Mouse (Mus musculus) heart, embryonic 12.5 days (tissue): ENCODE measurements around the gene Cd3d. TPM values are rescaled to one million over a fixed set of nuclear protein-coding genes. Genes with fewer than 3 reads are reported as not detected.

ENCODE experiments used
- ATAC-seq: fragments of 200-750 bp; cut with Nextera tagmentation; 2 replicates; pipeline ENCODE4 v1.8.0; 2017; ENCODE audit warnings: moderate TSS enrichment, moderate library complexity; ENCODE audit not compliant: insufficient number of reproducible peaks, low FRiP score
- H3K27ac ChIP-seq: fragments of 300-500 bp; sonication (generic); 2 replicates; pipeline ENCODE4 v1.5.1; 2016; ENCODE audit warnings: mild to moderate bottlenecking, moderate library complexity; ENCODE audit not compliant: poor library complexity, severe bottlenecking
- H3K27me3 ChIP-seq: fragments of 300-500 bp; sonication (generic); replicated peaks from 2 replicates; pipeline ENCODE4 v1.6.1; 2016; ENCODE audit warnings: mild to moderate bottlenecking, moderate library complexity
- H3K36me3 ChIP-seq: fragments of 300-500 bp; sonication (generic); 2 replicates; pipeline ENCODE4 v1.6.1; 2016; ENCODE audit warnings: mild to moderate bottlenecking, moderate library complexity
- H3K4me1 ChIP-seq: fragments of 300-500 bp; sonication (generic); replicated peaks from 2 replicates; pipeline ENCODE4 v1.6.1; 2016; ENCODE audit warnings: mild to moderate bottlenecking
- H3K4me2 ChIP-seq: fragments of 300-500 bp; sonication (generic); 2 replicates; pipeline ENCODE4 v1.6.1; 2016; ENCODE audit warnings: mild to moderate bottlenecking, moderate library complexity
- H3K4me3 ChIP-seq: fragments of 300-500 bp; sonication (generic); 2 replicates; pipeline ENCODE4 v1.5.1; 2016; ENCODE audit warnings: mild to moderate bottlenecking
- H3K9ac ChIP-seq: fragments of 300-500 bp; sonication (generic); 2 replicates; pipeline ENCODE4 v1.6.1; 2016; ENCODE audit warnings: mild to moderate bottlenecking, moderate library complexity
- H3K9me3 ChIP-seq: fragments of 300-500 bp; sonication (generic); replicated peaks from 2 replicates; pipeline ENCODE4 v1.6.1; 2016; ENCODE audit warnings: mild to moderate bottlenecking, moderate library complexity
- WGBS: fragments of 180-500 bp; shearing (Covaris S2); methylation state at CpG from one replicate; pipeline ENCODE4 v1.1.7; 2016; 5-methylcytosine and 5-hydroxymethylcytosine counted together
- polyA plus RNA-seq: library from polyadenylated mRNA; unstranded; fragments of >200 nt; fragmentation: Nextera tagmentation; extraction: Ambion mirVana; gene quantifications from 2 replicates; pipeline ENCODE4 v1.2.1, GENCODE M21; 2016

Cd3d gene
- polyA plus RNA-seq, 1 experiment from 2014 or later, result not detected

DNA sequence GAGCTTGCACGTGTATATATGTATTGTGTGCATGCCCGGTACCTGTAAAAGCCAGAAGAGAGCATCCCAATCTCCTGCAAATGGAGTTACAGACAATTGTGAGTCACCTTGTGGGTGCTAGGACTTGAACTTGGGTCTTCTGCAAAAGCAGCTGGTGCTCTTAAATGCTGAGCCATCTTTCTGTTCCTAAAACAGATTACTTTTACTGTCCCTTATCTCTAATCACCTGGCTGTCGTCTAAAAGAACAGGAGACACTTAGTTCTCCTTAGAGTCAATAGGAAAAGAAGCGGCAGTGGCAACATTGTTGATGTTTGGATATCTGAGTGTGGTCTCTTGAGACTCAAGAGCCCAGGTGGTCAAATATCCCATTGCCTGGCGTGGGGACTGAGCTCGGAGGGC, 3.8 kb upstream of the Cd3d start:
- 49% methylated on average over 6 of the region's 6 CpGs for WGBS
- H3K4me1 ChIP-seq, result no peaks in the 10 kb centered on the region
- no peak overlapping the region for H3K27ac ChIP-seq
- no peak overlapping the region for H3K4me2 ChIP-seq
- H3K36me3 ChIP-seq, result no peaks in the 10 kb centered on the region
- H3K9ac ChIP-seq, result no peak overlapping the region
- no peaks in the 10 kb centered on the region for H3K9me3 ChIP-seq
- no peak for ATAC-seq
- H3K27me3 ChIP-seq, result peaks cover 43% of the 10 kb centered on the region
- H3K4me3 ChIP-seq, result no peak overlapping the region

DNA sequence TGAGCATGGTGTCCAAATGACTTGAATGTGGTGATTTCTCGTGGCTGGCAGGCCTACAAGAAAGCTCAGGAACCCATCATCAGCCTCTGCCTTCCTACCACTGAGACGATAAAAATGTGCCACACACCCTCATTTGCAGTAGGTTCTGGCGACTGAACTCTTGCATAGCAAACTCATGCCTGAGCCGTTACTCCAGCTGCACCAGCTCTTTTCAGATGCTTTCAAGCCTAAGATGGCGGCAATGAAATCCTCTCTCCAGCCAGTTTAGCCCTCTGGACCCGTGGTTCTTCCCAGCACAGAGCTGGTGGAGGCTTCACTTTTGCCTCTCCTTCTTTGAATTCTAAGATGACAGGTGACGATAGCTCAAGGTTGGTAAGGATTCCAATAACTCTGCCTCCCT, 1.8 kb upstream of the Cd3d start:
- peaks cover 28% of the 10 kb centered on the region for H3K27me3 ChIP-seq
- no peak overlapping the region for H3K27ac ChIP-seq
- H3K9ac ChIP-seq, result no peak overlapping the region
- no peaks in the 10 kb centered on the region for H3K4me1 ChIP-seq
- H3K4me3 ChIP-seq, result no peak overlapping the region
- ATAC-seq, result no peak
- H3K36me3 ChIP-seq, result no peaks in the 10 kb centered on the region
- no peak overlapping the region for H3K4me2 ChIP-seq
- 70% methylated on average over 7 of the region's 7 CpGs for WGBS
- H3K9me3 ChIP-seq, result no peaks in the 10 kb centered on the region

DNA sequence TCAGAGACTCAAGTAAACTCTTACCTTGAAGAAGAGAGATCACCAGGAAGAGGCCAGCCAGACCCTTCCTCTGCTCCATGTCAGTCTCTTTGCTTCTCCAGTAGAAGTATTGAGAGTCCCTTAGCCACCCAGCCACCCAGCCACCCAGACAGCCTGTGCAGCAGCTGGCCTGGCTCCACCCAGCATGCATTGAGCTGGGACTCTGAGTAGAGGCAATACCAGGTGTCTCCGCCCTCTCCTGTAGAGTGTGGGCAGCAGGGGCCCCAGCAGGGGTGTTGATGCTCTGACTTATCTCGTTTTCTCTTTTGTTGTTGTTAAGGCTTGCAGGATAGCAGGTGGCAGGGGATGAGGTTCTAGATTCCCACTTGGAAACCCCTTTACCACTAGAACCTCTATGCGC, 1.3 kb upstream of the Cd3d start, which contains the start of gene Cd3g:
Cd3g (minus strand) TSS at position 190 of the 400 bp plus-strand sequence.
- WGBS, result 62% methylated on average over 3 of the region's 3 CpGs
- no peak within 1 kb of the TSS for H3K4me2 ChIP-seq
- no peak within 1 kb of the TSS for H3K4me3 ChIP-seq
- H3K4me1 ChIP-seq, result no peaks in the 10 kb centered on the region
- H3K27ac ChIP-seq, result no peak within 1 kb of the TSS
- H3K9ac ChIP-seq, result no peak within 1 kb of the TSS
- H3K36me3 ChIP-seq, result no peaks in the 10 kb centered on the region
- H3K27me3 ChIP-seq, result peaks cover 28% of the 10 kb centered on the region
- no peak for ATAC-seq
- no peaks in the 10 kb centered on the region for H3K9me3 ChIP-seq

DNA sequence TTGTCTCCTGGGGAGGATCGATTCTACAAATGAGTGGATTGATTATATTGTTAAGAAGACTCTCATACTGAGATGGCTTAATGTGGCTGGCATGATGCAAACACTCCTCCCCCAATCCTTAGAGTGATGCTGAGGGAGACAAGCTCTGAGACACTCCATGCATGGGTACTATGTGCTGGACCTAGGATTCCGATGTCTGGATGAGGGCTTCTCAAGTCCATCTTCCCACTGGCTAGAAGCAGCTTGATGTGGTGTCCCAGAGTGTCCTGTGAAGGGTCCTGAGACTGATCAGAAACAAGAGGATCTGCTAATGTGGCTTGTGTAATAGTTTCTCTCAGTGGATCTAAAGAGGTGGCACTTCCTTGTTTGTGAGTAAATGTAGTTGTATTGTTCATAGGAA, 482 bp upstream of the Cd3d start:
- WGBS, result 73% methylated on average over 2 of the region's 2 CpGs
- Histone ChIP-seq H3K4me2 (no peak overlapping the region), H3K4me1 (no peaks in the 10 kb centered on the region), H3K4me3 (no peak overlapping the region), H3K27ac (no peak overlapping the region), H3K36me3 (no peaks in the 10 kb centered on the region), H3K9me3 (no peaks in the 10 kb centered on the region), H3K27me3 (peaks cover 22% of the 10 kb centered on the region), H3K9ac (no peak overlapping the region)
- ATAC-seq, result no peak

DNA sequence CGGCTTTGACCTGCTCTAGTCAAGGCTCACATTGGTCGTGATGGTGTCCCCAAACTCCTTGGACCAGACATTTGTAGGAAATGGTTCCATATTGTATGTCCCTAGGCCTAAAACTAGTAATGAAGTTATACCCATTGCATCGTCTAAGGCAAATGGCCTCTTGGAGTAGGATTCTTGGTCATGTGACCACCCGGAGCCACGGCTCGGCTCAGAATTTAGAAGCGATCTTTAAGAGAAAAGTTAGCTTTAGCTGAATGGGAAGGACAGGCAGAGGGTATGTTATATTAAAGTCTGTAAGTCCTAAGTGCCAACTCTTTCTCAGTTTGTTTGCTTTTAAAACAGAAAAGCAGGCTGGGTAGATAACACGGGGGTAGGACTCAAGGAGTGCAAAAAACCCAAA, 495 bp downstream of the Cd3d start:
- ATAC-seq, result no peak
- H3K9ac ChIP-seq, result no peak overlapping the region
- no peaks in the 10 kb centered on the region for H3K9me3 ChIP-seq
- peaks cover 14% of the 10 kb centered on the region for H3K27me3 ChIP-seq
- H3K27ac ChIP-seq, result no peak overlapping the region
- no peak overlapping the region for H3K4me3 ChIP-seq
- H3K36me3 ChIP-seq, result no peaks in the 10 kb centered on the region
- 80% methylated on average over 8 of the region's 8 CpGs for WGBS
- no peak overlapping the region for H3K4me2 ChIP-seq
- no peaks in the 10 kb centered on the region for H3K4me1 ChIP-seq

DNA sequence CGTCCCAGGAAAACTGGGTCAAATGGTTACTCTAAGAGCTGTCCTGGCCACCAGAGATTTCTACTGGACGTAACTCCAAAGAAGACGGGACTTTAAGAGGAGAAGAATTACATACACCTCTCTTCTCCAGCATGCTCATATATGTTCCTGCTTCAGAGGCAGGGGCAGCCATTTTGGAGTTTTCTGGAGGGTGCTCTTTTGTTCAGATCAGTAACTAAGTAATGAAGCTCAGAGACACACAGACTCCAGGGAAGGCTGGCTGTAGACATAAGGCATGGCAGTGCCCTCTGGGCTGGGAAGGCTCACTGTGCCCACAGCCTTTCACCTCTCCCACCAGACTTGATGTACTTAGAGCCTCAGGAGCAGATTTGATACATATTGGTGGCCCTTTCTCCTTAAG, 945 bp downstream of the Cd3d start:
- H3K4me1 ChIP-seq, result no peaks in the 10 kb centered on the region
- no peak overlapping the region for H3K4me3 ChIP-seq
- H3K9ac ChIP-seq, result no peak overlapping the region
- WGBS, result 75% methylated on average over 3 of the region's 3 CpGs
- ATAC-seq, result no peak
- no peaks in the 10 kb centered on the region for H3K36me3 ChIP-seq
- no peak overlapping the region for H3K27ac ChIP-seq
- peaks cover 12% of the 10 kb centered on the region for H3K27me3 ChIP-seq
- H3K4me2 ChIP-seq, result no peak overlapping the region
- H3K9me3 ChIP-seq, result no peaks in the 10 kb centered on the region

DNA sequence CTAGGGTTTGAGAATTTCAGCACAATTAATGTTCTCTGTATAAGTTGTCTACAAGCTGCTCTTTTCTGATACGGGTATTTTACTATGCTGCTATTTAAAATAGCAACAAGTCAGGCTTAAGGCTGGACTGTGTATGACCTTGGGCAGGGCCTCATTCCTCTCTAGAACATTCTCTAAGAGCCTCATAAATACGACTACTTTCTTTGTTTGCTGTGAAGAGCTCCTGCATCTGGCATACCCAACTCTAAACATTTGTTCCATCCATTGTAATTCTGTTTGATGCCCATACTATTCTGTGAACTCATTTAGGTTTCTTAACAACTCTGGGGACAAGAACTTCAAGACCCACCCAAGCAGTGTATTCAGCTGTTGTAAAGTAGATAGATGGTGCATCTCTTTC, 1.4 kb downstream of the Cd3d start:
- no peak for ATAC-seq
- Histone ChIP-seq H3K27ac (no peak overlapping the region), H3K9me3 (no peaks in the 10 kb centered on the region), H3K4me1 (no peaks in the 10 kb centered on the region), H3K4me3 (no peak overlapping the region), H3K27me3 (peaks cover 7% of the 10 kb centered on the region), H3K4me2 (no peak overlapping the region), H3K36me3 (no peaks in the 10 kb centered on the region), H3K9ac (no peak overlapping the region)
- 57% methylated on average over 2 of the region's 2 CpGs for WGBS

DNA sequence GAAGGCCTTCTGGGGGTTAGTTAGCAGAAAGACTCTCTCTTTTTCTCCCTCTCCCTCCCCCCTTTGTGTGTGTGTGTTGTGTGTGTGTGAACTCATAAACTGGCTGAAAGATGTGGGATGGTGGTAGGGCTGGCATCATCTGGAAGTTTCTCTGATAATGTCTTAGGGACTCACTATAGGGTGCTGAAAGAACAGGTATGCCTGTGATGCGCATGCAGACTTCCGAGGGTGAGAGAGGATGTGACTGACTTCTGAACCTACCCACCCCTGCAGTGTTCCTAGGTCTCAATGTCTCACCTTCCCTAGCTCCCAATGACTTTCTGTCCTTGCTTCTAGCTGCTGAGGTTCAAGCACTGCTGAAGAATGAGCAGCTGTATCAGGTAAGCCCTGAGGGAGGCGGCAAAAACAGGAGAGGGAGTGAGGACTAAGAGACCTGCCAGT, 4.2 kb downstream of the Cd3d start:
- no peak for ATAC-seq
- no peaks in the 10 kb centered on the region for H3K9me3 ChIP-seq
- H3K27ac ChIP-seq, result no peak overlapping the region
- no peak overlapping the region for H3K4me2 ChIP-seq
- H3K36me3 ChIP-seq, result no peaks in the 10 kb centered on the region
- H3K27me3 ChIP-seq, result peaks cover 5% of the 10 kb centered on the region; the same call in 1 of the 2 replicates
- 81% methylated on average over 3 of the region's 3 CpGs for WGBS
- no peaks in the 10 kb centered on the region for H3K4me1 ChIP-seq
- H3K4me3 ChIP-seq, result no peak overlapping the region
- no peak overlapping the region for H3K9ac ChIP-seq

DNA sequence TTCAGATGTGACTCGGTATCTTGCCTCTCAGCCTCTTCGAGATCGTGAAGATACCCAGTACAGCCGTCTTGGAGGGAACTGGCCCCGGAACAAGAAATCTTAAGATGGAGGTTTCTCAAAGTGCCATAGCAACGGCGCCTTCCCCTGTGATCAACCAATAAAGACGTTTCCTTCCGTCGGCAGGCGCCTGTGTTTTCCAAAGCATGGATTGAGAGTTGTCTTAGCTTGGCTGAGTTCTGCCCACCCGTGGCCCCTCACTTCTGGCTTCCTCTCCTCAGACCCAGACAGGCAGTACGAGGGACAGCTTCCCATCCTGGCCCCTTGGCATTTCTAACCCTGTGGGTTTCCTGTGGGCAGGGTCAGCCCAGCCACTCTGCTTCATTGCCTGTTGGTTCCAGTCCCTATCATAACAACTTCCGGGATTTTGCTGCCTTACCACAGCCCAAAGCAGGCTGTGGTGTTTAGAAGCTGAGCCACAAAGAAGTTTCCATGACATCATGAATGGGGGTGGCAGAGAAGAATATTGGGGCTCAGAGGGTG, 4.7 kb downstream of the Cd3d start:
- ATAC-seq, result peak; percentile 57; the same call in 1 of the 2 replicates
- H3K4me3 ChIP-seq, result no peak overlapping the region
- no peaks in the 10 kb centered on the region for H3K36me3 ChIP-seq
- H3K27me3 ChIP-seq, result peaks cover 5% of the 10 kb centered on the region; the same call in 1 of the 2 replicates
- H3K9ac ChIP-seq, result no peak overlapping the region
- H3K27ac ChIP-seq, result peak overlapping the region; percentile 13; the same call in 1 of the 2 replicates
- WGBS, result 57% methylated on average over 14 of the region's 14 CpGs
- no peaks in the 10 kb centered on the region for H3K9me3 ChIP-seq
- no peaks in the 10 kb centered on the region for H3K4me1 ChIP-seq
- H3K4me2 ChIP-seq, result 0 out of 2 replicates have a peak overlapping the region, but pooled peaks have one; percentile 11

DNA sequence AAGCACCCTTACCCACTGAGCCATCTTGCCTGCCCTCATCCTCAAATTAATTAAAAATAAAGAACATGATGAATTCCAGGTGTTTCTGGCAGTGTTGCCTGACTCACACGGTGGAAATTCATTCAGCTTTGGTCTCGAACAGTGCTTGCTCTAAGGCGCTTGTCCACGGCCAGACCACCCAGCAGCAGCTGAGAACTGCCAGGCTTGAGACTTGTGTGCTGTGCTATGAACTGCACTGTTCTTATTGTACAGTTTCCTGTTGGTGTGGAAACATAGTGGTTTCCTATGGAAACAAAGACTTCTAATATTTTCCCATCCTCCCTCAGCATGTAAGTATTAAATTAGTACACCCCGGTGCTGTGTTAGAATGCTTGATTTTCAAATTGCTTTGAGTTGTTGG, 5.4 kb downstream of the Cd3d start:
- H3K9ac ChIP-seq, result no peak overlapping the region
- H3K36me3 ChIP-seq, result no peaks in the 10 kb centered on the region
- 67% methylated on average over 5 of the region's 5 CpGs for WGBS
- H3K4me1 ChIP-seq, result no peaks in the 10 kb centered on the region
- H3K9me3 ChIP-seq, result no peaks in the 10 kb centered on the region
- peak overlapping the region; percentile 13; the same call in 1 of the 2 replicates for H3K27ac ChIP-seq
- H3K4me3 ChIP-seq, result no peak overlapping the region
- no peak overlapping the region for H3K4me2 ChIP-seq
- peaks cover 5% of the 10 kb centered on the region; the same call in 1 of the 2 replicates for H3K27me3 ChIP-seq
- no peak for ATAC-seq

DNA sequence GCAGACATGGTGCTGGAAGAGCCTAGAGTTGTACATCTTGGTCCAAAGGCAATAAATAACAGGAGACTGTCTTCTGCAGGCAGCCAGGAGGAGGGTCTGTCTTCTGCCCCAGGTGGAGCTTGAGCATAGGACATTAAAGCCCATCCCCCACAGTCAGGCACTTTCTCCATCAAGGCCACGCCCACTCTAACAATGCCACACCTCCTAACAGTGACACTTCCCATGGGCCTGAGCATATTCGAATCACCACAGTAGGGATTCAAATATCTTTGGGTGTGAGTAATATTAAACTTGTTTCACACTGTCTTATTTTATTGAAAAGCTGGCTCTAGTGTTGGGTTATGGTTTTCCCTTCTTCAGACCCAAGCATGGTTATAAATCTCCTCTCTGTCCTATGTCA, 10.2 kb downstream of the Cd3d start:
- peaks cover 5% of the 10 kb centered on the region; the same call in 1 of the 2 replicates for H3K27me3 ChIP-seq
- no peak overlapping the region for H3K4me2 ChIP-seq
- H3K36me3 ChIP-seq, result no peaks in the 10 kb centered on the region
- no peak overlapping the region for H3K4me3 ChIP-seq
- H3K9ac ChIP-seq, result no peak overlapping the region
- no peaks in the 10 kb centered on the region for H3K4me1 ChIP-seq
- H3K9me3 ChIP-seq, result no peaks in the 10 kb centered on the region
- no peak for ATAC-seq
- WGBS, result 76% methylated on average over 2 of the region's 2 CpGs
- no peak overlapping the region for H3K27ac ChIP-seq

DNA sequence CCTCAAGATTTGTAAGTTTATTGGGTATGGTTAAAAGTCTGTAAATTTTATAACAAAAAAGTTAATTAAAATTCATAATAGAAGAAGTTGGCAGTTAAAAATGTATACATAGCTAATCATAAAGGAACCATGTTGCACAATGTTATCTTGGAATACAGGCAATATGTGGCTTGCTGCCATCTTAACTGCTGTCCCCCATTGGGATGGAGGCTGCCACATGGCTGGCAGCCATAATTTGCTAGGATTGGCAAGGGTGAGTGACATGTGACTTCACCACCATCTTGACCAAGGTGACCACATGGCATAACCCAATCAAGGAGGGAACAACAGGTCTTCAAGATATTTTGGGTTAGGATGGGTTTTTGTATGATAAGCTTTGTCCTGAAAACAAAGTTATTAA, 10.7 kb downstream of the Cd3d start:
- no peaks in the 10 kb centered on the region for H3K9me3 ChIP-seq
- H3K4me1 ChIP-seq, result no peaks in the 10 kb centered on the region
- H3K27me3 ChIP-seq, result peaks cover 5% of the 10 kb centered on the region; the same call in 1 of the 2 replicates
- no peak overlapping the region for H3K9ac ChIP-seq
- H3K36me3 ChIP-seq, result no peaks in the 10 kb centered on the region
- no peak overlapping the region for H3K4me2 ChIP-seq
- ATAC-seq, result no peak
- no peak overlapping the region for H3K27ac ChIP-seq
- no peak overlapping the region for H3K4me3 ChIP-seq
